Mouse (Mus musculus) adrenal gland, postnatal 14 days (tissue): ENCODE results near the gene Tspan18. TPM values are rescaled to one million over a fixed set of nuclear protein-coding genes. Genes with fewer than 3 reads are reported as not detected.
A peak's percentile ranks its signal among the peaks of the same experiment; 100 is the strongest.

Experiments used
- DNase-seq: peaks from one replicate; pipeline ENCODE4 v3.0.0; 2021; ENCODE audit warnings: mixed read lengths
- total RNA-seq: library from RNA; stranded (reverse); gene quantifications from 2 replicates; pipeline ENCODE4 v1.2.3, GENCODE M21; 2021

The Tspan18 gene
- total RNA-seq, 1 experiment from 2014 or later, result 76.9 TPM

DNA sequence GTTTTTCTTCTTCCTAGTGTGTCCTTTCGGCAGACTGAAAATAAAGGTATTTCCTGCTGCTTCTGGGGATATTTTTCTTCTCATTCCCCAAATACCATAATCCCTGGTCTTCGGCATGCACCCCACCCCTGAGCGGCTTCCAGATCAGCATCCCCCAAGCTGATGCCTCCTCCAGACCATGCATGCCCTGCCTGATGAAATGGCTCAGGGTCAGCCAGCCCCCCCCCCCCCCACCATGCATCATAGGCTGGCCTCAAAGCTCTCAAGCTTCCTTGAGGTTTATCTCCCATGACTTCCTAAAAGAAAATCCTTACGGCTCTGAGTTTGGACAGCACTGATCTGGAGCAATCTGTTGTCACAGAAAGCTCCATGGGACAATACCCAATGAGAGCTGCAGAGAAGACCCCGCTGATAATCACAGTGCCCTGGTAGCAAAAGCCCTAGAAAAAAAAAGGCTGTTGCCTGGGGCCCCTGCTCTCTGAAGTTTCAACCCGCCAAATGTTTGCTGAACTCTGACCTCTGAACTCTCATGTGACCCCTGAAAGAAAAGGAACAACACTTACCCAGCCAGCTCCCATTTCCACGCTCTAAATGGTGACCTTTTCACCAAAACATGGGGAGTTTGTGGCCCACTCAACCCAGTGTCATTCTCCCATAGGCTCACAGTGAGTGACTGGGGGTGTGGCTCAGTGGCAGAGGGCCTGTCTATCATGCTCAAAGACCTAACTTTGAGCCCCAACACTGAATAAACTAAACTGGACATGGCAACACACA, 43.8 kb downstream of the Tspan18 start:
- no peak for DNase-seq

DNA sequence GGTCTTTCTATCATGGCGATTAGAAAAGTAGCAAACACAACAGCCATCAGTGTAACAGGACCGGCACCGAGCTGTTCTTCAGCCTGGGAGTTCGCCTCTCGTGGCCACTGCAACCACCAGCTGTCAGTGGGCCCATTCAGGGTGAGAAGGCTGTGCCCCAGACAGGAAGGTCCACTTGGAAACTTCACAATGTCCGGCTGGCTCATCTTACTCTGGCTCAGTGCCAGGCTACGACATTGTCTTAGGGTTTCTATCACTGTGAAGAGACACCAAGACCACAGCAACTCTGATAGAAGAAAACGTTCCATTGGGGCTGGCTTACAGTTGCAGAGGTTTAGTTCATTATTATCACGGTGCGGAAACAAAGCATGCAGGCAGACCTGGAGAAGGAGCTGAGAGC, 45.1 kb downstream of the Tspan18 start:
- peak; percentile 57 for DNase-seq

DNA sequence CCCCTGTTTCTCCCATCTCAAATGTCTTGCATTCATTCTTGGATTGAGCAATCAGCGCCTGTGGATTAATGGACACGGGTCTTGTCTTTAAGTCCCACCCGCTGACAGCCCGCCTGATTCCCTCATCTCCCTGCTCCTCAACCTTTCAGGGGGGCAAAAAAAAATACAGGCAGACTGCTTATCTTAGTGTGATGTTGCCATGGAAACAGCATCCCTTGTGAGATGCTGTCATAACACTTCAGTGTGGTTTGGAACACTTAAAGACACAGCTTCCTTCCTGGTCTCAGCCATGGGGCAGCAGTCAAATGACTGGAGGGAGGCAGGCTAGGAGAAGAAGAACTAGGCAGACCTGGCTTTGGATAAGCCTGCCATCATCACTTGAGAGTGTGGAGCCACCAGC, 47.0 kb downstream of the Tspan18 start:
- DNase-seq, result no peak

DNA sequence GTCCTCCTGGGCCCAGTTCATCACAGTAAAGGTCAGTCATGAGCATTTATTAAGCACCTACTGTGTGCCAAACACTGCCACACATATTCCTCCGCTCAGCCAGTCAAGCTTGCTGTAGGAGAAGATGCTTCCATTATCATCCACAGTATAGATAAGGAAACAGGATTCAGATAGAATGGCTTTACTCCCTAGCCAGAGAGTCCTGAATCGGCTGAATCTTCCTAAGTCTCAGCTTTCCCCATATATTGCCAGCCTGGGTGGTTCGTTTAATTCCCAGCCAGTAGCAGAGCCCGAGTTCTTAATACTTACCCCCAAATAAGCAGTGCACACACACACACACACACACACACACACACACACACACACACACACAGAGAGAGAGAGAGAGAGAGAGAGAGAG, 47.6 kb downstream of the Tspan18 start:
- no peak for DNase-seq

DNA sequence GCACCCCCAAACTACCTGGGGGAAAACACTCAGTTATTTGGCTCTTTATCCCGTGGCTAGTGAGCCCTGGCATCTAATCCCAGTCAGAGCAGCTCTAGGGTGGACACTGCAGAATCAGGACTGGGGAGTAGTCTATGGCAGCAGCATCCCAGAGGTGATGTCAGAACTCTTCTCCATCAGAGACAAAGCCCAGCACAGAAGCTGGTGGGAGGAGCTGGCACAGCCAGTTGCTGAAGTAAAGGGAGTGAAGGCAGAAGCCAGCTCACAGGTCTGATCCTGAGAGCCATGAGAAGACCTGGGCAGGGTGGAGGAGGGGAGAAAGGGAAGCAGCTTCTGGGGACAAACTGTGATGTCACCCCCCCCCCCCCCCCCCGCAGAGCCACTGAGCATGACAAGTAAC, 48.0 kb downstream of the Tspan18 start:
- no peak for DNase-seq

DNA sequence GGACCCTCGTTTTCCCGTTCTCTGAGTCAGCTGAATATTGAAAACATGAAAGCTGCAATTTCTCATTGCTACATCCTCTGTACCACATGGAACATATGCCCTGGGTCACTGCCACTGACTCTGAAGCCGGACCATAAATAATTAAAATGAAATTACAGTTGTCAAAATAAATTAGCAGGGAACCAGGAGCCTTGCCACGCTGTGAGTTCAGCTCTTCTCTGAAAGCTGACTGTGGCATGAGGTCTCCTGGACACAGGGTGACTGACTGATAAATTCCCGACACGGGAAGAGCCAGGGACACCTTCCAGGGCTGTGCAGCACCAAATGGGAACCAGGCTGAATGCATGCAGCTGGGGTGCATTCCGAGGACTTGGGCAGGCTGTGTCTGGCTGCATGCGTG, 48.5 kb downstream of the Tspan18 start:
- DNase-seq, result no peak

DNA sequence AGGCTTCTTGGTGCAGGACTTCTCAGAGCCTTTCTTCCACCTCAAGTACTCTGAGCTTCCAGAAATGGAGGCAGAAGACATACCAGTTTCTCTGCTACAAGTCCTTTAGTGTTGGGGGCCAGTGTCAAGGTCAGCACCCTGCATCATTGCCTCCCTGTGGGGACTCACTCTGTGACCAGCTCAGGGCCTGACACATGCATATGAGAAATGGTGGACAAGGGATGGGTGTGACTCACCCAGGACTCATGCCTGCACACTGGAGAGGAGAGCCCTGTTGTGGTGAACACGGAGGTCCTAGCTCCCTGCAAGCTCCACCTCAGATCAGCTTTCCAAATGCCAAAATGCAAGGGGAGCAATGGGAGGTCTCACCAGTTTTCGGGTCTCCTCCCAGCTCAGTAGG, 49.7 kb downstream of the Tspan18 start:
- peak; percentile 47 for DNase-seq

DNA sequence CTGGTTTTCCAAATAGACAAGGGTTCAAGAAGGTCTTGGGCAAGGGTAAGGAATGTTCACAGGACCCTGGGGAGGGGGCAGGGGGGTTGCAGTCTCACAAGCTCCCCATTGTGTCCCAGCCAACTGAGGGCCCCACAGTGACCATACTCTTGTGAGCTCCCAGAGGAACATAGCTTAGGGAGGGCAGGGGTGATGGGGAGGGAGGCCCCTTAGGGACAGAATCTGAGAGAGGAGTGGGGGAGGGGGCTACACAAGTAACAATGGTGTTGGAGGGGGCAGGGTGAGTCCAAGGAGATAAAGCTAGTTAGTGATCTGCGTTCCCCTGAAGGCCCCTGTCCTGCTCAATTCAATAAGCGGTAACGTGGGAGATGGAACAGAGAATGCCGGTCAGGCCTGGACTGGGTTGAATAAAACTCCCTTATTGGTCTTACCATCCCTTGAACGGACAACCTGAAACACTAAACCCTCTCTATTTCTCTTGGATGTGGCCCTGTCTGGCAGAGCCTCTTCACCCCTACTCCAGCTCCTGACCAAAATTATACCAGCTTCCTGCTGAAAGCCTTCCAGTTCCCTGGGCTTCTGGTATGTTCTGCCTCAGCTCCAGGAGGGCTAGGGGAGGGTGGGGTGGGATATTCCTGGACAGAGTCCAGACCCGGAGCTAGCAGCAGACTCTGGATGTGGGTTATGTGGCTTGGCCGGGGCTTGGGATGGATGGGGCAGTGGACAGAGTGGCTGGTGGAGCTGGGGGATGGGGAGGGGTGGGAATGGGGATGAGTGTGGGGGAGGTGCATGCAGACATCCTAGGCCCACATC, 50.6 kb downstream of the Tspan18 start:
- no peak for DNase-seq

DNA sequence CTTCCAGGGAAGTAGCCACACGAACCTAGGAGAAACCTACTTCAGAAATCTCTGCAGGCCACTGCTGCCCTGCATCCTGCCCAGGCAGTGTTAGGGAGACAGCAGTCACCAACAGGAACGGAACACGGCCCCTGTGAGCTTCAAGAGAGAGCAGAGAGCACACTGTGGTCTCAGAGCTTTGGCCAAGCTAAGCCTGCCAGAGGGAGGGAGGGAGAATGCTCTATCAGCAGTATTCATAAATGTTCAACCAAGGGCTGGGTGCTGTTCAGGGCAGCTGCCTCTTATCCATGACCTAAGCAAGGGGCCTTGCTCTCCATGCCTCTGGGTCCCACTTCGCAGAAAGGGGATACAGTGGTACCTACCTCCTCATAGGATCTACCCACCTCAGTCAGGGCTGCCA, 51.7 kb downstream of the Tspan18 start:
- no peak for DNase-seq

DNA sequence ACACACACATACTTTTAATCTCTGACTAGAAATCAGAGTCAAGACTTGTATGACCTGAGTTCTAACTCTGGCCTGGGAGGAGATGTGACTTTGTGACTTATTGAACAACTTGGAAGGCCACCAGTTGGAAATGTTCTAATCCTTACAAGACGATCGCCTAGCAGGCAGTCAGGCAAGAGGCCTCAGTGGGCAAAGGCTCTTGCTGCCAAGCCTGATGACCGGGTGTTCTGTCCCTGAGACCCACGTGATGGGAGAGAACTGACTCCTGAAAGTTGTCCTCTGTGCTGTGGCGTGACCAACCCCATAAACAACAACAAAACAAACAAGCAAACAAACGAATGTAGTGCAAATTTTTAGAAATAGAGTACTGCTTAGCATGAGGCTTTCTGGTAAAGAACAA, 52.8 kb downstream of the Tspan18 start:
- DNase-seq, result peak; percentile 8

DNA sequence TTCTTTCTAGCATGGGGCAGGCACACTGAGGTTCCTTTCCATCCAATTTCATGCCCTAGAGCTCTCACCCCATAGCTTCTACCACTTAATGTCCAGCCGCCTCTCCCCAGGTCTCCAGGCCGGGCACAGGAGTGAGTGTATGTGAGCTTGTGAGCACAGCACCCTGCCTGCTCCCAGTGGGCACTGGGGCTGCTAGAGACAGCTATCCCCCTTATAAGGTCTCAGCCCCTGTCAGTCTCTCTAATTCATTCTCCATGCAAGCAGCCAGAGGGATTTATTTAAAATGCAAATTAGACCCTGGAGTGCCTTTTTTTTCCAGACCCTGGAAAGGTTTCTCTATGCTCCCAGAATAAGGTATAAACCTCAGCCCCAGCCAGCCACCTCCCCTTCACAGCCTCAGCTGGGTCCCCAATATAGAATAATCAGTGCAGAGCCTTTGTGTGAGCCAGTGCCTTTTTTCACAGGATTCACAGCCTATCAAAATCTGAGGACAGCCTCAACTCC, 54.1 kb downstream of the Tspan18 start:
- DNase-seq, result no peak

DNA sequence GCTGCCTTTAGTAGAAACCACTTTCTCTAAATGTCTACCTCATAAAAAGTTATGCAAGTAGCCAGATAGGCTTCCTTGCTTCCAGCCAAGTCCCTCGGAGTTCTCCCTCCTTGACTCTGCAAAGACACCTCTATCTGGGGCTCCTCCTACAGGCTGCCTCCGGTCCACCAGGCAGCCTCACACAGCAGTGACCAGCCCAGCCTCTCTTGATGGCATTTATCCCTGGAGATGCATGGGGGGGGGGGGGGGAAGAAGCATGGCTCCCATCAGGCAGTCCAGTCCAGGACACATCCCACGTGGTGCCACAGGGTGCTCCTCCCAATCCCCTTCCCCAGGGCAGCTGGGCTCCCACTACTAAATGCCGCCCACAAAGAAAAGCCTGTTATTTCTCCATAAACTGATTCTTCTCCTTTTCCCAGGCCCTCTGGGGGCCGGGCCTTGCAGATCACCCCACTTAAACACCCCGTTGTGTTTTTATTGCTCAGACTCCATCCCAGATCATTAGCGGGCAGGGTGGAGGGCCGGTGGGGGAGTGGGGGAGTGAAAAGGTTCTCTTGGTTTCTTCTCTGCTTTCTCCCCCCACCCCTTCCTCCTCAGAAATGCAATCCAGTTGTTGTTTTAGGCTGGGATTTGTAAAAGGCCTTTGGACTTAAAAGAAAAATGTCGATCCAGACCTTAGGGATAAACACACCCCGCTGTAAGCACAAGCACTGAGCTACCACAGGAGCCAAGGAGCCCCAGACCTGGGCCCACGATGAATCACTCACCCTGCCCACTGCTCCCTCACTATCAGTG, 55.9 kb downstream of the Tspan18 start:
- DNase-seq, result peak; percentile 59

DNA sequence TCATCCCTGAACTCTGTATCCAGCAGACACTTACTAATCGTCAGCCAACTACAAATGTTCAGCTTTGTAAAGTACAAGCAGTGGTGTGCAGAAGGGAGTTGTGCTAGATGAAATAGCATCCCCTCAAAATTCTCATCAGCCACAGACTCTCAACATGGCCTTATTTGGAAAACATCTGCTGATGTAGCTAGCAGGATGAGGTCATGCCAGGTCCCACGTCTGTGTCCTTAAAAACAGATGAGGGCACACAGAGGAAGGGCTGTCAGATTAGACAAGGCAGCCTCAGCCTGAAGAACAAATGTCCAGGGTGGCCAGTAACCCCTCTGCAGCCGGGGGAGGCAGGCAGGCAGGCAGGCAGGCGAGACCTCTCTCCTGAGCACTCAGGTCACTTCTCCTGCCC, 56.8 kb downstream of the Tspan18 start:
- peak; percentile 28 for DNase-seq

DNA sequence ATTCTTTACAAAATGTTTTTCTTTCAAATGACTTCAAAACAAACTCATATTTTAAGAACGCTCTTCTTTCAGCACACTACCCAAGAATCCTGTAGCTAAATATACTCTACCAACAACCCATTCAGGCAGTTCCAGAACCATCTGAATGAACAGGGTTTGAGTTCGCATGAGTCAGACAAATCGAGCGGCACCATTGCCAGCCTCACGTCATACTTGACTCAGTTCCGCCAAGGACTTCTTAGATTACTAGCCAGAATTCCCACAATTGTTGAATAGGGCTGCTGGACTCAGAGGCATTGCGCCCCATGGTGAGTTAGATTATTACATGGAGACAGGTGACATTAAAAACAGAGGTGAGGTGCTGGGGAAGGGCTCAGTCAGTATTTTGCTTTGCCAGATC, 58.3 kb downstream of the Tspan18 start:
- DNase-seq, result peak; percentile 63

DNA sequence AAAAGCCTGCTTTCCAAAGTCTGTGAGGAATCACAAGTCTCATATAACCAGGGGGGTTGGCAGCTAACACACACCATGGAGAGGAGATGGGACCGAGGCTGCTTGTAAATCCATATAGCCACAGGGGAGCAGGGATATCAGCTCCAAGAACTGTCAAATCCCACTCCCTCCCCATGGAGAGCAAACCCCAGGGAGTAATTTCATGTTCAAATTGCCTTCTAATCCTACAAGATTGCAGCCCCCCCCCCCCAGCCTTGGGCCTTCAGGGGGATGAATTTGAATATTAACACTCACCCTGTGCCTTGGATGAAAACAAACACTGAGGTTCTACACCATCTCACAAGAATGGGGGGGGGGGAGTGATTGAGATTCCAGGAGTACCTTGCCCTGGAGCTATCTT, 60.4 kb downstream of the Tspan18 start:
- DNase-seq, result no peak

DNA sequence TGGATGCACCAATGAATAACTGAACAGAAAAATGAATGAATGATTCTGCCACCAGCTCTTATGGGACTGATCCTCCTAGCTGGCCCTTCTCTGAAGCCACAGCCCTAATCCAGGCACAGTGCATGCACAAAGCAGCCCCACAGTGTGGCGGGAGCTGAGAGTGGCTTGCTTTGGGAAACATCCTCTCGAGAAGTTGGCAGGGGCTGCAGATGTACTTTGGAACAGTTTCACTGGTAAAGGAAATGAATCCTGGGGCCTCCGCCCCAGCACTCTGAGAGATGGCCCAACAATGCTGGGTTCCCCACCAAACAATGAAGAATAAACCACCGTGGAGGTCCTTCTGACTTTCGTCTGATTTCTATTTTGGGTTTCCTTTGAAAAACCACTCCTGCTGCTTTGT, 64.2 kb downstream of the Tspan18 start:
- DNase-seq, result no peak

DNA sequence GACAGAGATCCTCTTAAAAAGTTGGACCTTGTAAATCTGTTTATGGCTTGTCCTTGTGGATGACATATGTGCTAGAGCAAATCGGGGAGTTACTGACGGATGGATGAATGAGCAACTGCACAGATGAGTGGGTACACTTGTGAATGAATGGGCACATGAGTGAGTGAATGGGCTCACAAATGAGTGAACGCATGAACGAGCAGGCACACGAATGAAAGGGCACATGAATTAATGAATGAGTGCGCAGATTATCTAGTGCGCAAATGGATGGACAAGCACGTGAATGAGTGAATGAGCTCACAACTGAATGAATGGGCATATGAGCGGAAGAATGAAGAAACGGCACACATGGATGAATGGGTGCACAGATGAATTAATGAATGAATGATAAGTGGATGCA, 64.7 kb downstream of the Tspan18 start:
- DNase-seq, result no peak

DNA sequence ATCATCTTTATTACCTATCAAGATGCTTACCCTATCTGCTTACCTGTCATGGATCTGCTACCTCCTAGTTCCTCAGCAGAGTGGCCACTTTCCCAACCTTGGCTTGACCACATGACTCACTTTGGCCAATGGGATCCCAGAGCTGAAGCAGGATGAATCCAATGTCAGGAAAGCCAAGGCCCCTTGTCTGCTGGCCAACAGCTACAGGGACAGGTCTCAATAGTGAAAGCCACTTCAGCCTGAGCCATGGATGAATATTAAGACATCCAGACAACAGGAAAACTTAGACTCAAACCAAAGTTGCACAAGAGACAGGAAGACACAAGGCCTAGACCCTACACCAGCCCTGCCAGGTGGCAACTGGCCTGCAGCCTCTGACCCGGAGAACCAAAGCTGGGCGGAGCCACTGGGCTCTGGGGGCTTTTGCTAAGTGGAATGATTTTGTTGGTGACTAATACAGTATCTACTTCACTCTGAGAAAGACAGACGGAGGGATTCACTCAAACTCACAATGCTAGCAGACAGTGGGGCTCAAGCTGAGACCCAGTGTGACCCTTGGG, 65.5 kb downstream of the Tspan18 start:
- DNase-seq, result peak; percentile 67

DNA sequence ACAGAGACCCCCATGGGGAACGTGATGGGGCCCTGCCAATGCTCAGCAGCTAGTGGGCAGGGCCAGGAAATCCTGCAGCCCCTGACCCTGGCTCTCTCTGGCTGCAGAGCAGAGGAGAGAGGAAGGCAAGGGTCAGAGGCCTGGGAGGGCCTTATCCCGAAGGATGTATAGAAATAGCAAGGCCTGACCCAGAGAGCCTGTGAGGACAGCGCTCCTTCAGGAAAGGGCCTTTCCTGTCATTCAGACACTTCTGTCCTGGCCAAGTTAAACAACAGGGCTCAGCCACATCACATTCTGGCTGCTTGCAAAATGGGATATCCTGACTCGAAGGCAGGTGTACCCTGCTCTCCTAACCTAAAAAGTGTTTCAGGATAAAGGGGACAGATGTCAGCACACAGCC, 66.5 kb downstream of the Tspan18 start:
- peak; percentile 47 for DNase-seq

DNA sequence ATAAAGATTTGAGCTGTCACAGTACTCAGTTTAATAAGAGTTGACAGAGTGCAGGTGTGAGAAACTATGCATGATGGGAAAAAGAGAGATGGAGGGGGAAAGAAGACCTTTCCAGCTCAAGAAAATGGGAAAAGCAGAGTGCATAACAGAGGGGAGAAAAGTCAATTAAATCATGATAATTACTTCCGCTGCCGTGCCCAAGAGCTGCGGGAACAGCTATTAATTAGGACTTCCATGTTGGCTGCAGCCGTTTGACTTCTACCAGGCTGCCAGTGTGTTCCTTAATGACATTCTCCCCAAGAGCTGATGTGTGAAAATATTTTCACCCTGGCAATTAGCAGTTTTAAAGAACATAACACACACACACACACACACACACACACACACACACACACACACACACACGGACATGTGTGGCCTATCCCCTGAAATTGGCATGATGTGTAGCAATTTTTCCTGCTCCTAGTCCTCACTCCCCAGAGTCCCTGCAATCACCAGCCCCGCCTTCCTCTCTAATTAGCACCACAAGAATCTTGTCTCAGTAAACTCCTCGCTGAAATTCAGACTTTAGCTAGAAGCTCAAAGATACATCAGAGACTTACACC, 67.6 kb downstream of the Tspan18 start:
- DNase-seq, result no peak

DNA sequence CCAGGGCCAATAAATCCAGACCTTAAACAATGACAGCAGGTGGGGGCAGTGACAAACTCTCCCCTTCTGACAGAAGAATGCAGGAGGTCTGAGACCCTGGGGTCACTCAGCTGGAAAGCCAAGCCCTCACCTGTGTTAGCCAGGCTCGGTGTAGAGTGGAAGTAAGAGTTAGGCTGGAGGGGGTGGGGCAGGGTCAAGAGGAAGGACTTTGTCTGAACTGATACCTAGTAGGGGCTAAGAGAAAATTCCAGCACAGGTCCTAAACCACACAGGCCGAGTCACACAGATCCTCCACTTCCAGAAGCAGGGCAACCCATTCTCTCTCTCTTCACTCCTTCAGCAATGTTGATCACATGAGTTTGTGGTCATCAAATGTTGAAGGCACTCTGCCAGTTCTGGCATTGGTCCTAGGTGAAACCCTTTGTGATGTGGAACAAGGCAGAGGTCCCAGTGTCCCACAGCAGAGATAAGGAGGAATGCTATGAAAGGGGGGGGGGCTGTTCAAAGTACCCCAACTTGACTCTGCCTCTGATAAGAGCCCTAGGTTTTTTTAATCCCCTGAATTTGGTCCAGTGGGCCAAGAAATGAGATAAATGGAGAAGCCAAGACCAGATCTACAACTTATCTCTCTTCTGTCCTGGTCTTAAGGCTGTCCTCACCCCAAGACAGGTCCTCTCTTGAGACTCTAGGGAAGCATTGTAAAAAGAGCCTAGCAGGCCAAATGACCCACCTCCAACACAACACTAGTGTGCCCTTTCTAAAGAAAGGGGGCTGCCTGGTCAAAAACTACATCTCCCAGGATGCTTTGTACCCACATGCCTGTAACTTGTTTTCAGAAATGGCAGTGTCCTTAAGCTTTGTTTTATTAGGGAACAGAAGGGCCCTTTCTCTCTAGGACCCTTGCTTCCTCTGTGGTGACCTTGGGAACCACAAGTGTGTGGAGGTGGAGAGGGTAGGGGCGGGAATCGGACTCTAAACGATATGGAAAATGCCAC, 71.7 kb downstream of the Tspan18 start:
- peak; percentile 59 for DNase-seq
